Mouse (Mus musculus) bone marrow, adult 2 months (tissue): ENCODE results near the gene Dock3.

ENCODE experiments used
- CTCF ChIP-seq: fragments of 200-500 bp; IDR thresholded peaks from 2 replicates; pipeline ENCODE4 v1.5.1; 2011; ENCODE audit warnings: low read length, control low read depth; ENCODE audit not compliant: control insufficient read depth, insufficient read depth
- POLR2A ChIP-seq: fragments of 200-500 bp; IDR thresholded peaks from 2 replicates; pipeline ENCODE4 v1.6.1; 2011; ENCODE audit warnings: low read depth, mild to moderate bottlenecking, control low read depth, low read length, borderline replicate concordance; ENCODE audit not compliant: control insufficient read depth

- TF ChIP-seq CTCF (no peak), POLR2A (no peak)
These were observed 36.2 kb upstream of the Dock3 start for GRCm38 (mm10) chr9:107267721-107268402.
